Mouse (Mus musculus) lung, postnatal 0 days (tissue): Measurements from ENCODE around the gene Ccdc71. TPM values are rescaled to one million over a fixed set of nuclear protein-coding genes. Genes with fewer than 3 reads are reported as not detected.

ENCODE experiments used
- ATAC-seq: fragments of 200-750 bp; cut with Nextera tagmentation; 2 replicates; pipeline ENCODE4 v1.8.0; 2017; ENCODE audit warnings: moderate library complexity
- DNase-seq: peaks from one replicate; pipeline ENCODE4 v3.0.0-alpha.2; 2016; ENCODE audit warnings: low spot score
- H3K27ac ChIP-seq: fragments of 300-500 bp; sonication (generic); 2 replicates; pipeline ENCODE4 v1.5.1; 2014; ENCODE audit warnings: antibody characterized with exemption, mild to moderate bottlenecking, low read length, mixed read lengths
- H3K27me3 ChIP-seq: fragments of 300-500 bp; sonication (generic); replicated peaks from 2 replicates; pipeline ENCODE4 v1.6.1; 2014; ENCODE audit warnings: low read length, mixed read lengths; ENCODE audit not compliant: insufficient read depth
- H3K36me3 ChIP-seq: fragments of 300-500 bp; sonication (generic); 2 replicates; pipeline ENCODE4 v1.6.1; 2014; ENCODE audit warnings: low read length, mixed read lengths; ENCODE audit not compliant: insufficient read depth
- H3K4me1 ChIP-seq: fragments of 300-500 bp; sonication (generic); 2 replicates; pipeline ENCODE4 v1.6.1; 2014; ENCODE audit warnings: antibody characterized with exemption, low read depth, low read length, mixed read lengths; ENCODE audit not compliant: insufficient read depth
- H3K4me2 ChIP-seq: fragments of 300-500 bp; sonication (generic); replicated peaks from 2 replicates; pipeline ENCODE4 v1.6.1; 2014; ENCODE audit warnings: low read depth, mild to moderate bottlenecking, low read length, moderate library complexity, mixed read lengths
- H3K4me3 ChIP-seq: fragments of 300-500 bp; sonication (generic); 2 replicates; pipeline ENCODE4 v1.5.1; 2014; ENCODE audit warnings: low read depth, low read length
- H3K9ac ChIP-seq: fragments of 300-500 bp; sonication (generic); replicated peaks from 2 replicates; pipeline ENCODE4 v1.6.1; 2014; ENCODE audit warnings: low read depth, mild to moderate bottlenecking
- H3K9me3 ChIP-seq: fragments of 300-500 bp; sonication (generic); 2 replicates; pipeline ENCODE4 v1.6.1; 2016; ENCODE audit warnings: low read length, mixed read lengths
- CTCF ChIP-seq: IDR thresholded peaks from 2 replicates; pipeline ENCODE4 v1.5.1; 2016; ENCODE audit warnings: antibody characterized with exemption, mild to moderate bottlenecking
- EP300 ChIP-seq: IDR thresholded peaks from 2 replicates; pipeline ENCODE4 v1.6.1; 2016; ENCODE audit warnings: antibody characterized with exemption, mild to moderate bottlenecking, control low read depth
- WGBS: fragments of 180-500 bp; shearing (Covaris S2); extraction: QIAGEN DNeasy Blood & Tissue Kit; methylation state at CpG from one replicate; pipeline ENCODE4 v1.1.7; 2014; 5-methylcytosine and 5-hydroxymethylcytosine counted together
- polyA plus RNA-seq: library from polyadenylated mRNA; unstranded; fragments of >200 nt; fragmentation: Nextera tagmentation; extraction: Ambion mirVana; gene quantifications from 2 replicates; pipeline ENCODE4 v1.2.1, GENCODE M21; 2015

Ccdc71 gene
- 42.1 and 44.3 TPM in 2 replicates for polyA plus RNA-seq

DNA sequence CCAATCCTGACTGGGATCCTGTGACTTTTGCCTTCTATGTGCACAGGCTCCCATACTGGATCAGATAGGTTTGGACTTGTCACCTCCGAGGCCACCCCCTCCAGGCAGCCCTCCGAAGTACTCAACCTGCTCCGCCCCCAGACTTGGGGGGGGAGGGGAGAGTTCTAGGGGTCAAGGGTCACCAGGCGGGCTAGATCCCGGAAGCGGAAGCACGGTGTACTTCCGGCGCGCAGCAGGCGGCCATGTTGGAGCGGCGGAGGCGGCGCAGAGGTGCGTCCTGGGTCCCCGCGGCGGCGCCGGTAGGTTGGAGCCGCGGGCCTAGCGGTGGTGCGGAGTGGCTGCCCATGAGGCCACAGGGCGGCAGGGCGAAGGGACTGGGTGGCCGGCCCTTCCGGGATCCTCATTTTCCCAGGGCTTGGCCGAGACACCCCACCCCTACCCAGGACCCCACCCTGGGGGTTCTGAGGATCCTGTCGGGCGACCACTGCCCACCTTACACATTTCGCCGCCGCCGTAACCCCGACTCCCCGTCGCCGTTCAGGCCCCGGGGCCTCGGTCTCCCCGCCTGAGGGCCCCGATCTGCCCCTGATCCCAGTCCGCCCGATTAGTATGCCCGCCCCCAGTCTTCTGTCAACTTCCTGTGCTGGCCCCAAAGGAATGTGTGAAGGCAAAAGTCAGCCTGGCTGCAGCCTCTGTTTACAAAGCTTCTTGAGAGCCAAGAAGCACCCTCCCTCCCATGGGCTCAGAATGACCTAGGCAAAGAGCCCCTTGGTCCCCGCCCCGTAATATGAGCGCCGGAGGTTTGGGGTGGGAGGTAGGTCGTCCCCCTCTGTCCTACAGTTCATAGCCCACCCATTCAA is at the start of gene Ccdc71:
TSS of gene Ccdc71 (plus strand) at position 209 of the 860 bp plus-strand sequence.
- ATAC-seq (peak; percentile 87), DNase-seq (peak; percentile 93)
- H3K4me3 ChIP-seq = peak within 1 kb of the TSS; percentile 95
- H3K36me3 ChIP-seq = peaks cover 16% of the 10 kb centered on the region; the same call in 1 of the 2 replicates
- no peaks in the 10 kb centered on the region for H3K9me3 ChIP-seq
- TF ChIP-seq CTCF = 0 out of 2 replicates have a peak, but pooled peaks have one; percentile 2
- peak; percentile 64 for TF ChIP-seq EP300
- peaks cover 23% of the 10 kb centered on the region for H3K4me1 ChIP-seq
- under 1% methylated on average over 47 of the region's 52 CpGs for WGBS
- H3K9ac ChIP-seq = peak within 1 kb of the TSS; percentile 84
- H3K27me3 ChIP-seq = no peaks in the 10 kb centered on the region
- peak within 1 kb of the TSS; percentile 98 for H3K27ac ChIP-seq
- H3K4me2 ChIP-seq = peak within 1 kb of the TSS; percentile 72

DNA sequence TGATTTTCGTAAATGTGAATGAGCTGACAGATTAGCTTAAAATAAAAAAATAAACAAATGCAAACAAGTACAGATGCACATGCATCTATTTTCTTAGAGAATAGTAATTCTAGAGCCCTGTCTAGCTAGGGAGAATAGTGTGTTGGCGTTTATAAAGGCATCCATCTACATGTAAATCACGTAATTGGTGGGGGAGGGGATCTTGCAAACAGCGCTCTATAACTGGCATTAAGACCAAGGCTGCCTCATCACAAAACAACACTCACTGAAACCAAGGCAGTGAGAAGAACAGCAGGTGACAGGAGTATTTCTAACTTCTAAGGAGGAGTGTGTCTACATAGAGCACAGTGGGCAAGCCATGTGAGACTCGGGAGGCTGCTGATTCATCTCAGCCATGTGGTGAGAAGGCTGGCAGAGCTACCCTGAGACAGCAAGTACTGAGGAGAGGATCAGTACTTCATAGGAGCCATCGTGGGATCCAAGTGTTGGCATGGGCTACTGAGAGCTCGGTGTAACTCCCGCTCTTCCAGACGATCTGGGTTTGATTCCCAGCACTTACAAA is 48.9 kb upstream of the Ccdc71 start:
- DNase-seq (no peak), ATAC-seq (no peak)

GRCm38 (mm10) chr9:108412221-108412620 is 48.1 kb upstream of the Ccdc71 start:
- DNase-seq (peak; percentile 44), ATAC-seq (no peak)
- Histone ChIP-seq H3K4me2 (no peak overlapping the region), H3K4me3 (no peak overlapping the region), H3K27ac (no peak overlapping the region), H3K36me3 (no peaks in the 10 kb centered on the region), H3K9ac (no peak overlapping the region), H3K4me1 (no peaks in the 10 kb centered on the region), H3K27me3 (no peaks in the 10 kb centered on the region), H3K9me3 (no peaks in the 10 kb centered on the region)
- WGBS = 74% methylated on average over 1 of the region's 1 CpGs
- TF ChIP-seq EP300 (no peak), CTCF (peak; percentile 54)

More for the DNA sequence above, 48.9 kb upstream of the Ccdc71 start:
- no peaks in the 10 kb centered on the region for H3K9me3 ChIP-seq
- no peak overlapping the region for H3K27ac ChIP-seq
- no peaks in the 10 kb centered on the region for H3K27me3 ChIP-seq
- no peaks in the 10 kb centered on the region for H3K36me3 ChIP-seq
- no peak overlapping the region for H3K4me3 ChIP-seq
- 79% methylated on average over 9 of the region's 9 CpGs for WGBS
- no peak overlapping the region for H3K4me2 ChIP-seq
- H3K4me1 ChIP-seq = no peaks in the 10 kb centered on the region
- no peak overlapping the region for H3K9ac ChIP-seq
- no peak for TF ChIP-seq EP300

DNA sequence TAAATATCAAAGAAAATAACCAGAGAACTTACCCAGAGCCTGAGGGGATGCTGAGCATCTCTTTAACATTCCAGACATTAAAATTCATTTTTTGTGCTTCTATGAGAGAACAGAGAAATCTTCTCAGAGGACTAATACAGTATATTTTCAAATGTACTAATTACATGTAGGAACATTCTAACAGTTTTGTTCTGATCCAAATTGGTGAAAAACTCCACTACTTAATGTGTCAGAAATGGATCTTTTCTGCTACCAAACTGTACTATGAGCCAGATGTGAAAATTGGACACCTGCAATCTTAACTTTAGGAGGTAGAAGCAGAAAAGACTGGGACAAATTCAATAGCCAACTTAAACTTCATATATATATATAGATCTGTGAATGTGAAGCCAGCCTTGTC is 31.9 kb upstream of the Ccdc71 start, which contains the start of gene Ccdc36:
TSS of gene Ccdc36 (minus strand) at position 101 of the 400 bp plus-strand sequence.
- TF ChIP-seq CTCF (no peak), EP300 (no peak)
- Histone ChIP-seq H3K27ac (no peak within 1 kb of the TSS), H3K4me1 (no peaks in the 10 kb centered on the region), H3K4me2 (no peak within 1 kb of the TSS), H3K36me3 (no peaks in the 10 kb centered on the region), H3K4me3 (no peak within 1 kb of the TSS), H3K9ac (no peak within 1 kb of the TSS), H3K27me3 (no peaks in the 10 kb centered on the region), H3K9me3 (no peaks in the 10 kb centered on the region)
- no peak for DNase-seq
- ATAC-seq = no peak

DNA sequence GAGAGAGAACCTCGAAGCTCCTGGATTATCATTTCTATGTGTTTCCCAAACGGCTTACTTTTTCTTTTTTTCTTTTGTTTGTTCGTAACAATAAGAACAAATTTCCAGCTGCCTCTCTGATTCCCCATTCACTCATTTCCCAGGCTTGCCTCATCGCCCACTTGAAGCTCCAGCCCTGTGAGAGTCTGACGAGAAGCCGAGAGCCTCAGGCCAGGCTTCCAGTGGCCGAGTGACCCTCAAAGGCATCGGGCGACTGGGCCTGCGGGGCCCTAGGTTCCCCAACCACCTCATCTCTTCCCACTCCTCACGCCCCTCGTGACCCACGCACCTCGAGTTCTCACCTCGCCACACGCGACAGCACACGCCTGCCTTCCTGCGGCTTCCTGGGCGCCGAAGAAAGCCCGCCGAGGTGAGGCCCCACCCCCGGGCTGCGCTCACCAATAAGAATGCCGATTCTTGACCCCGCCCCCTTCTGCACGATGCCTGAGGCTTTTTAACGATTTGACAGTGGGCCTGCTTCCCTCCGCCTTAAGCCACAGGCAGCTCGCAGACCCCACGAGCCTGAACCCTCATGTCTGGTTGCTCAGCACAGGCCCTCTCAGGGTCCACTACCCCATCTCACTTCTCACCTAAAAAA is 28.8 kb upstream of the Ccdc71 start:
- no peak overlapping the region for H3K27ac ChIP-seq
- H3K4me1 ChIP-seq = no peaks in the 10 kb centered on the region
- WGBS = 39% methylated on average over 32 of the region's 32 CpGs
- H3K36me3 ChIP-seq = no peaks in the 10 kb centered on the region
- H3K4me3 ChIP-seq = peak overlapping the region; percentile 20; the same call in 1 of the 2 replicates
- H3K27me3 ChIP-seq = no peaks in the 10 kb centered on the region
- no peaks in the 10 kb centered on the region for H3K9me3 ChIP-seq
- DNase-seq (peak; percentile 72), ATAC-seq (peak; percentile 82)
- TF ChIP-seq CTCF (no peak), EP300 (no peak)
- H3K4me2 ChIP-seq = peak overlapping the region; percentile 51
- H3K9ac ChIP-seq = no peak overlapping the region

GRCm38 (mm10) chr9:108436182-108436581 is 24.1 kb upstream of the Ccdc71 start, which contains the start of gene BC048562:
Gene BC048562 (plus strand): TSS chr9:108436482.
- 71% methylated on average over 3 of the region's 3 CpGs for WGBS
- TF ChIP-seq EP300 (no peak), CTCF (no peak)
- no peaks in the 10 kb centered on the region for H3K36me3 ChIP-seq

More at GRCm38 (mm10) chr9:108436182-108436581, 24.1 kb upstream of the Ccdc71 start, which contains the start of gene BC048562:
- H3K27me3 ChIP-seq = no peaks in the 10 kb centered on the region
- no peak for DNase-seq
- H3K27ac ChIP-seq = no peak within 1 kb of the TSS
- H3K4me2 ChIP-seq = no peak within 1 kb of the TSS
- peaks cover 4% of the 10 kb centered on the region; the same call in 1 of the 2 replicates for H3K4me1 ChIP-seq
- ATAC-seq = no peak
- H3K4me3 ChIP-seq = no peak within 1 kb of the TSS
- no peak within 1 kb of the TSS for H3K9ac ChIP-seq
- no peaks in the 10 kb centered on the region for H3K9me3 ChIP-seq
